Mouse (Mus musculus): Measurements from ENCODE around the gene Tgfbi.
A peak's percentile ranks its signal among the peaks of the same experiment; 100 is the strongest.

Tgfbi gene

GRCm38 (mm10) chr13:56599511-56599910, 9.8 kb upstream of the Tgfbi start:
- no peak for DNase-seq

GRCm38 (mm10) chr13:56600216-56600890, 9.0 kb upstream of the Tgfbi start:
- DNase-seq = peak; percentile 29

- no peak for DNase-seq
These were observed 8.1 kb upstream of the Tgfbi start for GRCm38 (mm10) chr13:56601199-56601598.

GRCm38 (mm10) chr13:56605503-56605902, 3.8 kb upstream of the Tgfbi start:
- peak; percentile 76 to 78 for DNase-seq

- DNase-seq = no peak
These were observed 2.6 kb upstream of the Tgfbi start for GRCm38 (mm10) chr13:56606724-56607123.

GRCm38 (mm10) chr13:56607225-56607624, 2.1 kb upstream of the Tgfbi start:
- no peak for DNase-seq

- no peak for DNase-seq
These were observed 1.5 kb upstream of the Tgfbi start for GRCm38 (mm10) chr13:56607846-56608245.

- DNase-seq = no peak
These were observed 1.8 kb downstream of the Tgfbi start for GRCm38 (mm10) chr13:56611129-56611528.

GRCm38 (mm10) chr13:56611741-56612140, 2.4 kb downstream of the Tgfbi start:
- DNase-seq = no peak

- no peak for DNase-seq
These were observed 3.0 kb downstream of the Tgfbi start for GRCm38 (mm10) chr13:56612331-56612730.

- DNase-seq = no peak
These were observed 4.2 kb downstream of the Tgfbi start for GRCm38 (mm10) chr13:56613366-56613998.

GRCm38 (mm10) chr13:56614768-56615167, 5.4 kb downstream of the Tgfbi start:
- DNase-seq = no peak

- DNase-seq = no peak
These were observed 5.9 kb downstream of the Tgfbi start for GRCm38 (mm10) chr13:56615223-56615622.

- DNase-seq = peak; percentile 37 to 43
These were observed 6.5 kb downstream of the Tgfbi start for GRCm38 (mm10) chr13:56615864-56616263.

GRCm38 (mm10) chr13:56616386-56616785, 7.1 kb downstream of the Tgfbi start:
- no peak for DNase-seq

GRCm38 (mm10) chr13:56617197-56617596, 7.9 kb downstream of the Tgfbi start:
- DNase-seq = no peak

GRCm38 (mm10) chr13:56622201-56622757, 13.0 kb downstream of the Tgfbi start:
- DNase-seq = no peak

GRCm38 (mm10) chr13:56626524-56626923, 17.2 kb downstream of the Tgfbi start:
- DNase-seq = no peak

- DNase-seq = no peak
These were observed 20.8 kb downstream of the Tgfbi start for GRCm38 (mm10) chr13:56630081-56630480.

GRCm38 (mm10) chr13:56630552-56630951, 21.2 kb downstream of the Tgfbi start:
- no peak for DNase-seq

- no peak for DNase-seq
These were observed 22.0 kb downstream of the Tgfbi start for GRCm38 (mm10) chr13:56631332-56631731.

- no peak for DNase-seq
These were observed 24.9 kb downstream of the Tgfbi start for GRCm38 (mm10) chr13:56634139-56634615.

- no peak for DNase-seq
These were observed 25.6 kb downstream of the Tgfbi start for GRCm38 (mm10) chr13:56634920-56635319.

GRCm38 (mm10) chr13:56637027-56637426, 27.7 kb downstream of the Tgfbi start:
- DNase-seq = no peak

Data from cerebellum, postnatal 36 days (tissue).